Mouse (Mus musculus): ENCODE measurements around the gene Etl4. TPM values are rescaled to one million over a fixed set of nuclear protein-coding genes. Genes with fewer than 3 reads are reported as not detected.

Etl4 gene
- total RNA-seq, 1 experiment = 50.8 TPM

DNA sequence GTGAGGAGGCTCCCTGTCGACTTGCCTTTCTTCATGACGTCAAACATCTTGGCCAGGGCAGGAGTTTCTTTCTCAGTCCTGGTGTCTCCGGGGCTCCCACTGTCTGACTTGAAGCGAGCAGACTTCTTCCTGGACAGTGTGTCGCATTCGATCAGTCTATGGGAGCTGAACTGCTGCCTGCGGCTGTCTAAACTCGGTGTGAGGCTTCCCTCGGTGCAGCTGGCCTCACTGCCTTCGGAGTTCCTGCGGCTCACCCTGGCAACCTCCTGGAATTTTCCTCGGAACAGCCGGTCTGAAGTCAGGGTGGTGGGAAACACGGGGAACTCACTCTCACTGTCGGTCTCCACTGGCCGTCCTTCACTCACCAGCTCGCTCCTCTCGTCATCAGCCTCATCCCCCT is 939.8 kb downstream of the Etl4 start:
- in situ Hi-C loops (cut with MboI; ENCODE audit: low sequenced_read_pairs in 2 of 2, unreplicated experiment in 2 of 2) = no loop called here
- Histone ChIP-seq H3K36me3 (ENCODE audit: control insufficient read depth, insufficient read depth, low read length, poor library complexity, severe bottlenecking) (peaks cover 36% of the 10 kb centered on the region), H3K4me3 (ENCODE audit: insufficient read depth in 1 of 2, low read depth in 1 of 2, low read length in 2 of 2, poor library complexity in 1 of 2, severe bottlenecking in 1 of 2) (no peak overlapping the region), H3K9me3 (ENCODE audit: control insufficient read depth, insufficient read depth, low read depth, low read length) (no peaks in the 10 kb centered on the region), H3K27ac (ENCODE audit: insufficient read depth, low read depth, low read length, poor library complexity, severe bottlenecking) (no peak overlapping the region), H3K4me1 (ENCODE audit: control insufficient read depth in 2 of 2, insufficient read depth in 2 of 2, low read length in 2 of 2, poor library complexity in 1 of 2) (no peaks in the 10 kb centered on the region), H3K9ac (ENCODE audit: insufficient read depth, low read depth, low read length, poor library complexity, severe bottlenecking) (no peak overlapping the region)
- TF ChIP-seq HCFC1 (IDR thresholded peaks at IDR 0.05; ENCODE audit: borderline replicate concordance, insufficient read depth, low read length) (no peak), ZC3H11A (IDR thresholded peaks at IDR 0.05; ENCODE audit: borderline replicate concordance, low read depth, low read length) (no peak), MAFK (IDR thresholded peaks at IDR 0.05; ENCODE audit: insufficient read depth, low read depth, low read length) (no peak), CHD2 (IDR thresholded peaks at IDR 0.05; ENCODE audit: low read depth, low read length) (no peak), ZNF384 (IDR thresholded peaks at IDR 0.05; ENCODE audit: low read depth, low read length) (no peak)
- no peak for DNase-seq (ENCODE audit: low read depth, low spot score)

Measured in ES-E14 (cell line).